Mouse (Mus musculus) hindbrain, postnatal 0 days (tissue): Measurements from ENCODE around the gene Slc38a4. TPM values are rescaled to one million over a fixed set of nuclear protein-coding genes. Genes with fewer than 3 reads are reported as not detected.
A peak's percentile ranks its signal among the peaks of the same experiment; 100 is the strongest.

Experiments
- ATAC-seq: fragments of 200-750 bp; cut with Nextera tagmentation; 2 replicates; pipeline ENCODE4 v1.8.0; 2017; ENCODE audit warnings: mild to moderate bottlenecking, moderate TSS enrichment, moderate library complexity
- DNase-seq: peaks from one replicate; pipeline ENCODE4 v3.0.0-alpha.2; 2015; ENCODE audit warnings: low spot score
- H3K27ac ChIP-seq: fragments of 300-500 bp; sonication (generic); 2 replicates; pipeline ENCODE4 v1.5.1; 2014; ENCODE audit warnings: mild to moderate bottlenecking
- H3K27me3 ChIP-seq: fragments of 300-500 bp; sonication (generic); 2 replicates; pipeline ENCODE4 v1.6.1; 2014; ENCODE audit warnings: low read length, mixed read lengths; ENCODE audit not compliant: insufficient read depth
- H3K36me3 ChIP-seq: fragments of 300-500 bp; sonication (generic); 2 replicates; pipeline ENCODE4 v1.6.1; 2014; ENCODE audit warnings: low read length, mixed read lengths; ENCODE audit not compliant: insufficient read depth
- H3K4me1 ChIP-seq: fragments of 300-500 bp; sonication (generic); 2 replicates; pipeline ENCODE4 v1.6.1; 2014; ENCODE audit warnings: antibody characterized with exemption, low read length, mixed read lengths; ENCODE audit not compliant: insufficient read depth
- H3K4me2 ChIP-seq: fragments of 300-500 bp; sonication (generic); 2 replicates; pipeline ENCODE4 v1.6.1; 2014; ENCODE audit warnings: low read depth, mild to moderate bottlenecking, low read length, moderate library complexity, mixed read lengths
- H3K4me3 ChIP-seq: fragments of 300-500 bp; sonication (generic); 2 replicates; pipeline ENCODE4 v1.5.1; 2014; ENCODE audit warnings: low read length
- H3K9ac ChIP-seq: fragments of 300-500 bp; sonication (generic); replicated peaks from 2 replicates; pipeline ENCODE4 v1.6.1; 2014; ENCODE audit warnings: mild to moderate bottlenecking, low read length, moderate library complexity, mixed read lengths
- H3K9me3 ChIP-seq: fragments of 300-500 bp; sonication (generic); 2 replicates; pipeline ENCODE4 v1.6.1; 2016; ENCODE audit warnings: low read length, mixed read lengths
- CTCF ChIP-seq: IDR thresholded peaks from 2 replicates; pipeline ENCODE4 v1.5.1; 2016; ENCODE audit warnings: antibody characterized with exemption, control low read depth, low read depth
- WGBS: fragments of 180-500 bp; shearing (Covaris S2); extraction: QIAGEN DNeasy Blood & Tissue Kit; methylation state at CpG from one replicate; pipeline ENCODE4 v1.1.7; 2014; 5-methylcytosine and 5-hydroxymethylcytosine counted together
- polyA plus RNA-seq: library from polyadenylated mRNA; unstranded; fragments of >200 nt; fragmentation: Nextera tagmentation; extraction: Ambion mirVana; gene quantifications from 2 replicates; pipeline ENCODE4 v1.2.1, GENCODE M21; 2015
- total RNA-seq: library from RNA; depleted of rRNA; stranded (reverse); fragments of >200 nt; gene quantifications from 2 replicates; pipeline ENCODE4 v1.2.3, GENCODE M21; 2014

The Slc38a4 gene
- total and polyA plus RNA-seq, 2 experiments from 2014 or later = 3.1 to 3.5 TPM

GRCm38 (mm10) chr15:97001416-97001815 is 54.3 kb downstream of the Slc38a4 start:
- no peak for DNase-seq
- no peaks in the 10 kb centered on the region for H3K27me3 ChIP-seq
- TF ChIP-seq CTCF = no peak
- H3K4me3 ChIP-seq = no peak overlapping the region
- no peaks in the 10 kb centered on the region for H3K9me3 ChIP-seq
- no peak for ATAC-seq
- no peak overlapping the region for H3K4me2 ChIP-seq
- H3K27ac ChIP-seq = no peak overlapping the region
- H3K9ac ChIP-seq = no peak overlapping the region
- WGBS = 60% methylated on average over 12 of the region's 12 CpGs
- H3K36me3 ChIP-seq = no peaks in the 10 kb centered on the region
- no peaks in the 10 kb centered on the region for H3K4me1 ChIP-seq

- H3K9me3 ChIP-seq = no peaks in the 10 kb centered on the region
- no peak for TF ChIP-seq CTCF
- H3K4me2 ChIP-seq = no peak overlapping the region
- ATAC-seq = no peak
- DNase-seq = no peak
- no peak overlapping the region for H3K4me3 ChIP-seq
- no peaks in the 10 kb centered on the region for H3K36me3 ChIP-seq
- H3K4me1 ChIP-seq = no peaks in the 10 kb centered on the region
- no peak overlapping the region for H3K9ac ChIP-seq
- no peaks in the 10 kb centered on the region for H3K27me3 ChIP-seq
- WGBS = 63% methylated on average over 17 of the region's 17 CpGs
- H3K27ac ChIP-seq = no peak overlapping the region
Observed at GRCm38 (mm10) chr15:97000319-97001251, 55.2 kb downstream of the Slc38a4 start.

GRCm38 (mm10) chr15:96999401-96999800 is 56.4 kb downstream of the Slc38a4 start:
- peak; percentile 37 for DNase-seq

GRCm38 (mm10) chr15:96985618-96986017 is 70.1 kb downstream of the Slc38a4 start:
- Histone ChIP-seq H3K9ac (no peak overlapping the region), H3K4me3 (no peak overlapping the region), H3K27me3 (no peaks in the 10 kb centered on the region), H3K4me1 (no peaks in the 10 kb centered on the region), H3K9me3 (no peaks in the 10 kb centered on the region), H3K36me3 (no peaks in the 10 kb centered on the region), H3K4me2 (no peak overlapping the region), H3K27ac (no peak overlapping the region)
- 61% methylated on average over 8 of the region's 8 CpGs for WGBS
- ATAC-seq = peak; percentile 55; the same call in 1 of the 2 replicates
- TF ChIP-seq CTCF = no peak
- peak; percentile 50 for DNase-seq

More at GRCm38 (mm10) chr15:96999401-96999800, 56.4 kb downstream of the Slc38a4 start:
- no peaks in the 10 kb centered on the region for H3K36me3 ChIP-seq
- H3K4me1 ChIP-seq = no peaks in the 10 kb centered on the region
- no peak overlapping the region for H3K9ac ChIP-seq
- no peaks in the 10 kb centered on the region for H3K9me3 ChIP-seq
- H3K27me3 ChIP-seq = no peaks in the 10 kb centered on the region
- H3K27ac ChIP-seq = no peak overlapping the region
- 54% methylated on average over 12 of the region's 12 CpGs for WGBS
- ATAC-seq = no peak
- H3K4me3 ChIP-seq = no peak overlapping the region
- no peak overlapping the region for H3K4me2 ChIP-seq
- TF ChIP-seq CTCF = no peak

GRCm38 (mm10) chr15:96983581-96984330 is 72.0 kb downstream of the Slc38a4 start:
- Histone ChIP-seq H3K4me2 (no peak overlapping the region), H3K4me3 (no peak overlapping the region), H3K27ac (no peak overlapping the region), H3K4me1 (no peaks in the 10 kb centered on the region), H3K27me3 (no peaks in the 10 kb centered on the region), H3K9me3 (no peaks in the 10 kb centered on the region), H3K36me3 (no peaks in the 10 kb centered on the region), H3K9ac (no peak overlapping the region)
- DNase-seq (no peak), ATAC-seq (no peak)
- 82% methylated on average over 13 of the region's 13 CpGs for WGBS
- TF ChIP-seq CTCF = no peak

- H3K36me3 ChIP-seq = no peaks in the 10 kb centered on the region
- H3K9ac ChIP-seq = no peak overlapping the region
- no peak overlapping the region for H3K27ac ChIP-seq
- DNase-seq = peak; percentile 41
- 53% methylated on average over 9 of the region's 9 CpGs for WGBS
- H3K9me3 ChIP-seq = no peaks in the 10 kb centered on the region
- ATAC-seq = no peak
- no peak for TF ChIP-seq CTCF
- H3K4me2 ChIP-seq = no peak overlapping the region
- H3K4me3 ChIP-seq = no peak overlapping the region
- H3K4me1 ChIP-seq = no peaks in the 10 kb centered on the region
- no peaks in the 10 kb centered on the region for H3K27me3 ChIP-seq
Observed at GRCm38 (mm10) chr15:96975125-96975524, 80.6 kb downstream of the Slc38a4 start.
